Mouse (Mus musculus): ENCODE results near the gene Pias4. TPM values are rescaled to one million over a fixed set of nuclear protein-coding genes. Genes with fewer than 3 reads are reported as not detected.
"Not testable (repeated sequence)": the region's sequence is repeated elsewhere in the genome, so short reads cannot be mapped to it uniquely, and the experiment has no call there.

Gene Pias4
- total RNA-seq (2021), result 10 to 100 TPM; 26.7 to 32.0 TPM
- long read RNA-seq, experiment 1, transcript Pias4-201 (11 exons, 2,571 nt), result major isoform, 40 of 57 reads
- long read RNA-seq, experiment 1, partial matches to known transcripts, result 7 of 57 reads
- long read RNA-seq, experiment 1, other reads (novel, unspliced or antisense), result 8 of 57 reads
- long read RNA-seq, experiment 2, transcript Pias4-201 (11 exons, 2,571 nt), result major isoform, 32 of 42 reads
- long read RNA-seq, experiment 2, partial matches to known transcripts, result 6 of 42 reads
- long read RNA-seq, experiment 2, other reads (novel, unspliced or antisense), result 3 of 42 reads

DNA sequence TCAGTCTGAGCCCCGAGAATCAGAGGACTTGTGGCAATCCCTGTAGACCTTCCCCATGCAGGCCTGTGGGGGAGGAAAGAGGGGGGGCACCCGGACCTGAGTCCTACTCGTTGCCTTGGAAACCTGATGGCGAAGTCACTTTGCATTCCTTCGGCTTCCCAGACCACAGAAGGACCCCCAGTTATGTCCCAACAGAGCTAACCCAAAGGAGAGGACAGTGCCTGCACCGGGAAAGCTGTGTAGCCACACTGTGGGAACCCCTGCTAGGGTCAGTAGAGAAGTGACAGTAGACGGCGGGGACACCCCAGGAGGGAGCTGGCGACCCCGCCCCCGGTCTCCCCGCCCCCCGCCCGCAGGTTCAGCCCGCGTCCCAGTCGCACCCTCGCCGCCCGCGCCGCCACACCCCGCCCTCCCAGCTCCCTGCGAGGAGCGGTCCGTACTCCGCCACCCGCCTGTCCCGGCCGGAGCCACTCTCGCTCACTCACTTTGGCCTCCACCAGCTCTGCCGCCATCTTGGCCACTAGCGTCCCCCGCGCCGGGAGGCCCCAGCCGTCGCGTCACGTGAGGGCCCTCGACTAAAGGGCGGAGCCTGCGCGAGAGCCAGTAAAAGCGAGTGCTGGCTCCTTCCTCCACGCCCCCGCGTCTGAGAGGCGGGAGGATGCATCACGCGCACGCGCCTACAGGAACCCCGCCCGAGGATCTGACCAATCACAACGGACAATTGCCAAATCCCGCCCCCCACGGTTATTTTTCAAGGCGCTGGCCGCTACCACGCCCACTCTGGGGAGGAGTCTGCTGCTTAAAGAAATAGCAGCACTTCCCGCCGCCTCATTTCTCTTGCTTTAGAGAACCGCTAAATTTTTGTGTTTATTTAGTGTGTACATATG lies at the start of gene Pias4:
Gene Pias4, minus strand, starts transcription at position 724 of the 887 bp plus-strand sequence.
- Histone ChIP-seq H3K27ac (peak within 1 kb of the TSS; percentile 86), H3K4me3 (peak within 1 kb of the TSS; percentile 94)
- no peak for TF ChIP-seq CTCF (IDR thresholded peaks at IDR 0.05)
- peak; percentile 100 for DNase-seq (ENCODE audit: extremely low spot score in 1 of 2, low spot score in 2 of 2)
- intact Hi-C loops (cut with DNase I), result loop anchor here (2.0 to 5.0 kb wide), 2 partner anchors 31 to 240 kb away; no protein-coding TSS in a partner anchor

DNA sequence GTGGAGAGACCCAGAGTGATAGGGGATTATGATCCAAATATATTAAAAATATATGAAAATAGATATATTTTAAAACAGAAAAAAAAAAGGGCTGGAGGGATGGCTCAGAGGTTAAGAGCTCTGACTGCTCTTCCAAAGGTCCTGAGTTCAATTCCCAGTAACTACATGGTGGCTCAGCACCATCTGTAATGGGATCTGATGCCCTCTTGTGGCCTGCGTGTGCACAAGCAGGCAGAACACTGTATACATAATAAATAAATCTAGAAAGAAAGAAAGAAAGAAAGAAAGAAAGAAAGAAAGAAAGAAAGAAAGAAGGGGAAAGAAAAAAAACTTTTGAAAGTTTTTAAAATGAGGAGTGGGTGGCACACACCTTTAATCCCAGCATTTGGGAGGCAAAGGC lies 49.5 kb upstream of the Pias4 start:
- H3K4me3 ChIP-seq; DNase-seq (ENCODE audit: extremely low spot score in 1 of 2, low spot score in 2 of 2); H3K27ac ChIP-seq: not testable (repeated sequence)
- peak; percentile 63 for TF ChIP-seq CTCF (IDR thresholded peaks at IDR 0.05)
- intact Hi-C loops (cut with DNase I), result loop anchor here (2.0 kb wide), 1 partner anchor 18 kb away; no protein-coding TSS in a partner anchor

DNA sequence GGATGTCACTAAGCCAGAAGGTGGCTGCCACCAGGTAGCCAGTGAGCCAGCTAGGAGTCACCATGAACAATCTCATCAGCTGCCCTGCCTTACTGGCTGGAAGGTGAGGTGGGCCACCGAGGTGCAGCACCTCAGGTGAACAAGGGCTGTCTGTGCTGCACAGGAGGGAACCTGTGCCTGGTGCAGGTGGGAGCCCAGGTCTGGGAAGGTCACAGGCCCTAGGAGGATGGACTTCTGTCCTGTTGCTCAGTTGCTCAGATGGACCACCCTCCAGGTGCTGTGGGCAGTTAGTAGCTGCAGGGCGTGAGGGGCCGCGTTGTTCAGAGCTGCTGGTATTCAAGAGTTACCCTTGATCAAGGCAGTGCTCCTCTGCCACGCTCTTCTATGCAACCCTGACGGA lies 49.1 kb upstream of the Pias4 start:
- Histone ChIP-seq H3K4me3 (no peak overlapping the region), H3K27ac (no peak overlapping the region)
- TF ChIP-seq CTCF (IDR thresholded peaks at IDR 0.05), result no peak
- intact Hi-C loops (cut with DNase I), result loop anchor here (2.0 kb wide), 1 partner anchor 18 kb away; no protein-coding TSS in a partner anchor
- no peak for DNase-seq (ENCODE audit: extremely low spot score in 1 of 2, low spot score in 2 of 2)

DNA sequence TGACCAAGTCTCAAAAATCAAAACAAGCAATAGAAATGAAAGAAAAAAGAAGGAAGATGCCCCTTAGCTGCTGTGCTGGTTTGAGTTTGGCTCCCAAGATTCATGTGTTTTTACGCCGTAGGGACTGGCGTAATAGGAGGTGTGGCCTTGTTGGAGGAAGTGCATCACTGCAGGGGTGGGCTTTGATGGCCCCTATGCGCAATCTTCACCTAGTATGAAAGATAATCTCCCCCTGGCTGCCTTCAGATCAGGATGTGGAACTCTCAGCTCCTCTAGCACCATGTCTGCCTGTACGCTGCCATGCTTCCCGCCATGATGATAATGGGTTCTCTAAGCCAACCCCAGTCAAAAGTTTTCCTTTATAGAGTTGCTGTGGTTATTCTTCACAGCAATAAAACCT lies 48.5 kb upstream of the Pias4 start:
- intact Hi-C loops (cut with DNase I), result loop anchor here (2.0 kb wide), 1 partner anchor 17 kb away; no protein-coding TSS in a partner anchor
- no peak for TF ChIP-seq CTCF (IDR thresholded peaks at IDR 0.05)

DNA sequence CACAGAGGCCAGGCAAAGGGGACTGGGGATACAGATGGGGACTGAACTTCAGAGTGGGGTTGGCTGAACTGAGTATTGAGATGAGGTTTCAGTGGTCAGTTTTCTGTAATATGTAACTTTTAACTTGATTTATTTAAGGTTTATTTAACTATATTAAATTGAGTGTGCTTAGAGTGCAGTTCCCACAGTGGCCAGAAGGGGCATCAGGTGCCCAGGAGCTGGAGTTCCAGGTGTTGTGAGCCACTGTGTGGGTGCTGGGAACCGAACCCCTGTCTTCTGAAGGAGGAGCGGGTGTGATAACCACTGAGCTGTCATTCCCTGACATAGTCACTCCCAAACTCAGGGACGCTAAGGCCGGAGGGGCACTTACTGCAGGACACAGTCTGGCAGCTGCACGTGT lies 42.4 kb upstream of the Pias4 start:
- intact Hi-C loops (cut with DNase I), result no loop called here
- no peak overlapping the region for H3K4me3 ChIP-seq
- no peak overlapping the region for H3K27ac ChIP-seq
- peak; percentile 52 for TF ChIP-seq CTCF (IDR thresholded peaks at IDR 0.05)
- no peak for DNase-seq (ENCODE audit: extremely low spot score in 1 of 2, low spot score in 2 of 2)

More for the DNA sequence above, 48.5 kb upstream of the Pias4 start:
- no peak overlapping the region for H3K4me3 ChIP-seq
- no peak overlapping the region for H3K27ac ChIP-seq
- no peak for DNase-seq (ENCODE audit: extremely low spot score in 1 of 2, low spot score in 2 of 2)

DNA sequence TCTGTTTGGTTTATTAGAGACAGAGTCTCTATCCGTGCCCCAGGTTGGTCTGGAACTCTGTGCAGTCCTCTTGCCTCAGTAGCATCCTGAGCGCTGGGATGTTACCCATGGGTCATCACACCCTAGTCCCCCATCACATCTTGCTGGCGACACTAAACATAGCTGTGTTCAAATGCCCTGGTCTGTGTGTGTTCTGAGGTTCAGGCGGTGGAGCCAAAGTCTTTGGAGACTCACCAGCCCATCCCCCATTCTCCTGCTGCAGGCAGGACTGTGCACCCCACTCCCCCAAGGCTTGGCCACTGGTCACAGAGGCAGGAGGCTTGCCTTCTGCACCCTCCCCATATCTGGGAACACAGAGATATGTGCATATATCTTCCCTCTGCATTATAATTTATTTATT lies 36.4 kb upstream of the Pias4 start:
- no peak for TF ChIP-seq CTCF (IDR thresholded peaks at IDR 0.05)
- DNase-seq (ENCODE audit: extremely low spot score in 1 of 2, low spot score in 2 of 2), result no peak
- intact Hi-C loops (cut with DNase I), result no loop called here
- H3K4me3 ChIP-seq, result no peak overlapping the region
- no peak overlapping the region for H3K27ac ChIP-seq

DNA sequence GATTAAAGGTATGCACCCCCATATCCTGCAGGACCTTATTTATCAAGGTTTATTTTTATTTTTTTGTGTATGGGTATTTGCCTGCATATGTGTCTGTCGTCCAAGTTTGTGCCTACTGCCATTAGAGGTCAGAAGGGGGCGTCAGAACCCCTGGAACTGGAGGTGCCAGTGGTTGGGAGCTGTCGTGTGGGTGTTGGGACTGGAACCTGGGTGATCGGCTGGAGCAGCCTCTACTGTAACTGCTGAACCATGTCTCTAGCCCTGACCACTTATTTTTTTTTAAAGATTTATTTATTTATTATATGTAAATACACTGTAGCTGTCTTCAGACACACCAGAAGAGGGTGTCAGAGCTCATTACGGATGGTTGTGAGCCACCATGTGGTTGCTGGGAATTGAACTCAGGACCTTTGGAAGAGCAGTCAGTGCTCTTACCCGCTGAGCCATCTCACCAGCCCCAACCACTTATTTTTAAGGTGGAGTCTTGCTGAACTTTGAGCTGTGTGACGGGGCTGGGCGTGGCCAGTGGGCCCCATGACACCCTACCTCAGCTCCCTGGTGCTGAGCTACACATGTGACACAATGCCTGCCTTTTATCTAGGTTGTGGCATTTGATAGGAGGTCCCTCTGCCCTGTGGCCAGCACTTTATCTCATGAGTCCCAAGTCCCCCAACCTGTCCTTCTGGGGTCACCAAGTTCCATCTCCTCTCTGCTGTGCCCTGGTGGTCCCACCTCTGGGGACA lies 35.4 kb upstream of the Pias4 start:
- no peak for DNase-seq (ENCODE audit: extremely low spot score in 1 of 2, low spot score in 2 of 2)
- no peak for TF ChIP-seq CTCF (IDR thresholded peaks at IDR 0.05)
- Histone ChIP-seq H3K4me3 (no peak overlapping the region), H3K27ac (no peak overlapping the region)
- intact Hi-C loops (cut with DNase I), result no loop called here

DNA sequence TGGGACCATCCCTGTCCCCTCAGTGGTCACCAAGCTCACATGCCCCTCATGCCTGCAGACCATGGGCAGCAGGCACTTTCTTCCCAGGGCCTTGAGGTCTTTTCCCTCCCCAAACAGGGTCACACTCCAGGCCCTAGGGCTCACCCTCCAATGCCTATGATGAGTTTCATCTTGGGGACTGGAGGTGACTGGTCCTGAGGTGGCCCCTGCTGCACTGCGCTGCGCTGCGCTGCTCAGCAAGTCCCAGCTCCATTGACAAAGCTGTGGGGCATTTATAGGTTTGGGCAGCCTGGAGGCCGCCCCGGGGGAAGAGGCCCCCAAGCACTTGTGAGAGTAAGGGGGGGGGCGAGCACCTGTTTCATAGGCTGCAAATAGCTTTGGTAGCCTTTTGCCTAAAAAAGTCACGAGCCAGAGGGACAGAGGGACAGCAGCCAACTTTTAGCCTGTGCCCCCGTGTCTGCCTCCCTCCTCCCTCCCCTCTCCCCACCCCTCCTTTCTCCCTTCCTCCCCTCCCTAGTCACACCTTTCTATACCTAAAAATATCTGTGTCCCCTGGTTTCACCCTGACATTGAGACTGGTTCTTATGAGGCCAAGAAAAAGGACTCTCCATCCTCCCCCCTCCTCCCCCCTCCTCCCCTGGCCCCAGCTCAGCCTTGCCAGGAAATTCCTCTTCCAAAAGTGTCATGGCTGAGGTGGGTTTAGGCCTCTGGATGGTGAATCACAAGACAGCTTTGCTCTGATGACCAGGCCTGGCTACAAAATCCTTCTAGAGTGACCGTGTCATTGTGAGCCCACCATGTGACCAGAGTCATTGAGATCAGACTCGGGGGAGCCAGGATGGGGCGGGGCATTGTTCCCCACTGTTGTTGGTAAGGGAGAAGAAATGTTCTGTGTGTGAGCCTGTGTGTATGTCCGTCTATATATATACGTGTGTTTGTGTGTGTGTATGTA lies 34.4 kb upstream of the Pias4 start, which contains the start of gene Nmrk2:
Gene Nmrk2, minus strand, starts transcription at position 245 of the 952 bp plus-strand sequence.
- DNase-seq (ENCODE audit: extremely low spot score in 1 of 2, low spot score in 2 of 2), result no peak
- intact Hi-C loops (cut with DNase I), result no loop called here
- H3K4me3 ChIP-seq, result no peak within 1 kb of the TSS
- no peak within 1 kb of the TSS for H3K27ac ChIP-seq
- TF ChIP-seq CTCF (IDR thresholded peaks at IDR 0.05), result no peak

DNA sequence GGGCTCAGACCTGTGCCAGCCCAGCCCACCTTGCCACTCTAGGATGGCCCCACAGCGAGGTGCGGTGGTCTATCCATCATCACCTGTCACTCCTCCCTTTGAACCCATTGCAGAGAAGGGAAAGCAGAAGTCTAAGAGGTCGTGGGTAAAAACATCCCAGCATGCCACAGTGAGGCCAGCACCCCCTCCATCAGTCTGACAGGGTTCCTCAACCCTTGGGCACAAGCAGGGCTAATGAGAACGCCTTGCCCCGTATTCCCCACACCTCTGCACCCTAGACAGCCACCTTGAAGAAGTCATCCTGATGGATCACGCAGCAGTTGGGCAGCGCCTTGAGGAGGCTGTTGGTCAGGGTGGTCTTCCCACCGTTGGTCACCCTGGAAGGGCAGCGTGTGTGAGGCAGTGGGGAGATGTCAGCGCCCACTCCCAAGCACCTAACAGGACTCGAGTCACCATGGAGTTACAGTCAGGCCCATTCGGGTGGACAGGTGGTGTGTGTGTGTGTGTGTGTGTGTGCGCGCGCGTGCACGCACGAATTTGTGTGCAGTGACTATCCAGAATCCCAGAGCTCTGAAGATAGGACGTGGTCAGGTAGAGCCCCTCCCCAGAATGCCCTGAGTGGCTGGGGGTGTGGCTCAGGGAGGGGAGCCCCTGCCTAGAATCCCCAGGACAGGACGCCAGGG lies 33.0 kb upstream of the Pias4 start:
- H3K4me3 ChIP-seq, result no peak overlapping the region
- intact Hi-C loops (cut with DNase I), result no loop called here
- DNase-seq (ENCODE audit: extremely low spot score in 1 of 2, low spot score in 2 of 2), result no peak
- H3K27ac ChIP-seq, result no peak overlapping the region
- TF ChIP-seq CTCF (IDR thresholded peaks at IDR 0.05), result no peak

DNA sequence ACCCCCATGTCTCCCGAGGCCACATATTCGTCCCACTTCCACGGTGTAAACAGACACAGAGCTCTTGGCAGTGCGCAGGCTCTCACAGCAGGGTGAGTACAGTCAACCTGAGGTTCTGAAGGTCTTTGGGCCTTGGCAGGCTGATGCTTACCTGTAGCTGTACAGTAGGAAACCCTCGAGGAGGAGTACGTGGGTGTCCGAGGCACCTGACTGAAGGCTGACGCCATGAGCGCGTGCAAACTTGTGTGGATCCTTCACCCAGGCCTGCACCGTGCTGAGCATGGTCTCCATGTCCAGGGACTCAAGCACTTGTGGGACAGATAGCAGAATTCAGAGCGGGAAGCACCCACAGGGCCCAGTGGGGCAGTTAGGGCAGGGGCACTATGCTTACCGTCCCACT lies 32.4 kb upstream of the Pias4 start:
- DNase-seq (ENCODE audit: extremely low spot score in 1 of 2, low spot score in 2 of 2), result no peak
- intact Hi-C loops (cut with DNase I), result no loop called here
- no peak overlapping the region for H3K4me3 ChIP-seq
- TF ChIP-seq CTCF (IDR thresholded peaks at IDR 0.05), result no peak
- no peak overlapping the region for H3K27ac ChIP-seq

All from left cerebral cortex, adult 2 months (tissue).